Mouse (Mus musculus): ENCODE measurements around the gene Tpk1. TPM values are rescaled to one million over a fixed set of nuclear protein-coding genes. Genes with fewer than 3 reads are reported as not detected.
A peak's percentile ranks its signal among the peaks of the same experiment; 100 is the strongest.

The Tpk1 gene
- polyA plus RNA-seq, 1 experiment from 2014 or later = 7.4 TPM

DNA sequence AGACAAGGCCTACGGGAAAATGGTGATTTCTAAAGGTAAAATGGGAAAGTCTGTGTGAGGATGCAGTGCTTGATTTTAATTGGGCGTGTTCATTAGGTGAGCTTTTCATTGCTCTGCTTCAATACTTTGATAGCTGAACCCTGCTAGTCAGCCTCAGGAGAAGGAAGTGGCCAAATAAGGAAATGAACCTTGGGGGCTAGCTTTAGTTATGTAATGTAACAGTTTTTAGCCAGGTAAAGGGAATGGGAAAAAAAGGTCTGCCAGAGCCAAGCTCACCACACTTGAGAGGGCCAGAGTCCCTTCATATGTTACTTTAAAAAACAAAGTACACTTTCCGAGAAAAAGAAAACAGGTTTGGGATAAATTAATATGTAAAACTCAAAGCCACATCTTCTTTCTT is 11.5 kb upstream of the Tpk1 start:
- H3K9me3 ChIP-seq (ENCODE audit: low read length) = no peaks in the 10 kb centered on the region
- no peak overlapping the region for H3K4me3 ChIP-seq (ENCODE audit: low read depth, low read length)
- TF ChIP-seq EP300 (IDR thresholded peaks at IDR 0.05; ENCODE audit: low read depth) = no peak
- no peak for TF ChIP-seq CTCF (IDR thresholded peaks at IDR 0.05; ENCODE audit: low read depth)
- ATAC-seq = no peak
- H3K4me2 ChIP-seq (ENCODE audit: low read depth, low read length) = no peak overlapping the region
- H3K27ac ChIP-seq (ENCODE audit: low read depth) = no peak overlapping the region
- no peaks in the 10 kb centered on the region; the same call in 1 of the 2 replicates for H3K4me1 ChIP-seq (ENCODE audit: insufficient read depth)
- WGBS (ENCODE audit: insufficient replicate concordance) = 65% methylated on average over 3 of the region's 3 CpGs
- no peaks in the 10 kb centered on the region for H3K36me3 ChIP-seq (replicated peaks; ENCODE audit: insufficient read depth, low read length)
- no peak overlapping the region for H3K9ac ChIP-seq (replicated peaks)
- H3K27me3 ChIP-seq (ENCODE audit: insufficient read depth, low read length) = no peaks in the 10 kb centered on the region
- no peak for DNase-seq

DNA sequence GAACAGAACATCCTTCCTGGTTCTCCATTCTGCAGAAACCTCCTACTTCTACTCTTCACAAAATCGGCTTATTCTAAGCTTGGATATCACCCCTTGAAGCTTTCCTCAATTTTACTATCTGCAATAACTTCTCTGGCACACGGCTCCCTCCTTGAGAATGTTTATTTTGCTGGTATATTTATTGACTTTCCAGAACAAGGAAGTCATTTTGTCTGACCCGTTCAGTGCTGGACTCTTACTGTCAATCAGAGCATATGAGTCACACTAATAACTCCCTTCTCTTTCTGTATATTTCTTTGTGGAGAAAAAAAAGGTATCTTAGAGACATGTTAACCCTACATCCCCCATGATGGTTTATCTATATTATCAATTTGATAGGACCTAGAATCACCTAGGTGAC is 10.1 kb upstream of the Tpk1 start:
- Histone ChIP-seq H3K27ac (ENCODE audit: low read depth) (no peak overlapping the region), H3K4me2 (ENCODE audit: low read depth, low read length) (no peak overlapping the region), H3K27me3 (ENCODE audit: insufficient read depth, low read length) (no peaks in the 10 kb centered on the region), H3K4me1 (ENCODE audit: insufficient read depth) (no peaks in the 10 kb centered on the region; the same call in 1 of the 2 replicates), H3K9me3 (ENCODE audit: low read length) (no peaks in the 10 kb centered on the region), H3K4me3 (ENCODE audit: low read depth, low read length) (no peak overlapping the region), H3K9ac (replicated peaks) (no peak overlapping the region), H3K36me3 (replicated peaks; ENCODE audit: insufficient read depth, low read length) (no peaks in the 10 kb centered on the region)
- no peak for ATAC-seq
- TF ChIP-seq EP300 (IDR thresholded peaks at IDR 0.05; ENCODE audit: low read depth) (no peak), CTCF (IDR thresholded peaks at IDR 0.05; ENCODE audit: low read depth) (no peak)
- no peak for DNase-seq
- 55% methylated on average over 3 of the region's 3 CpGs for WGBS (ENCODE audit: insufficient replicate concordance)

DNA sequence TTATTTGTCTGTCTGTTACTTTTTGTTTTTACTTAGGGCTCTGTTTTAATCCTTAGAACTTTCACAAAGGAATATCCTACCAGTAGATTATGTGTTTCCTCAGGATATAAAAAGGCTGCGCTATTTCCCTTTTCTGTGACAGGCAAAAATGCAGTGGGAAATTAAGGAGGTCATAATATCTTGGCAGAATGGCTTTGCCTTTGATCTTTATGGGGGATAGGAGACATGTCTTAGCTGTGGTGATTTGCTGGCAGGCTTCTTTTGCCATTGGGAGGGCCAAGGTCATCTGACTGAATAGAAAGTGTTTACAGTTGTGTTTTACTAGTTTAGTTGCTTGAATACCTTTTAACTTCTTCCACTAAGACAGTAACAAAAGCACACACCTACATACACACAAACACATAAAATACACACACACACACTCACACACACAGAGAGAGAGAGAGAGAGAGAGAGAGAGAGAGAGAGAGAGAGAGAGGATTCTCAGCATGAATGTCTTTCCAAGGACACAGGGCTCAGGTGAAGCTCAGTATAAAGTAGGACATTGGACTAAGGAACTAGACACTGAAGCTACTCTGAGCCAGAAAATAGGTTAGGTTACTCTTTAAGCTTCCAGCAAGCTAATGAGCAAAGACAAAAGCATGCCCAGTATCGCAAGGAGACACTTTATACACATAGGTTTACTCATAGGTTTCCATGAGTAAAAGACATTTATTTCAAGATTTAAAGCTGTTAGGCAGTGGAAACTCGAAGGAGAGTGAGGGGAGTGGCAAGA is 9.1 kb upstream of the Tpk1 start:
- Histone ChIP-seq H3K4me3 (ENCODE audit: low read depth, low read length) (no peak overlapping the region), H3K4me2 (ENCODE audit: low read depth, low read length) (no peak overlapping the region), H3K27me3 (ENCODE audit: insufficient read depth, low read length) (no peaks in the 10 kb centered on the region), H3K9me3 (ENCODE audit: low read length) (no peaks in the 10 kb centered on the region), H3K9ac (replicated peaks) (no peak overlapping the region), H3K4me1 (ENCODE audit: insufficient read depth) (peaks cover 3% of the 10 kb centered on the region; the same call in 1 of the 2 replicates), H3K27ac (ENCODE audit: low read depth) (no peak overlapping the region), H3K36me3 (replicated peaks; ENCODE audit: insufficient read depth, low read length) (no peaks in the 10 kb centered on the region)
- ATAC-seq = no peak
- no peak for DNase-seq
- WGBS (ENCODE audit: insufficient replicate concordance) = 58% methylated on average over 3 of the region's 3 CpGs
- TF ChIP-seq EP300 (IDR thresholded peaks at IDR 0.05; ENCODE audit: low read depth) (no peak), CTCF (IDR thresholded peaks at IDR 0.05; ENCODE audit: low read depth) (no peak)

DNA sequence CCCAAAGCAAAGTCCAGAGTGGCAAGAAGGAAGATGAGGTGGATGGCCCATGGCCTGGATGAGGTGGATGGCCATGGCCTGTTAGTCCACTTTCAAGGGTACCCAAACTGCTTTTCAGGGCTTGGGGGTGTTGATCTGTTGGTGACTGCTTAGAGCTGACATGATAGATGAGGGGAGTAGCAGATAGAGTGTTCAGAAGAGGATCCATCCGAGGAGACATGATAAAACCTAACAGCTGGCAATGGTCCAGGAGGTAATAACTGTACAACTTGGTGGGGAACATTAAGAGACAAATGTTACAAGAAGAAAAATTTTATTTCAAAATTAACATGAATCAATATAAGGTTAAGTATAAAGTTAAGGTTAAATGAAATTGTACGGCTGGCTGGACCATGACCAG is 4.9 kb upstream of the Tpk1 start:
- DNase-seq (no peak), ATAC-seq (no peak)
- H3K27me3 ChIP-seq (ENCODE audit: insufficient read depth, low read length) = no peaks in the 10 kb centered on the region
- H3K9ac ChIP-seq (replicated peaks) = no peak overlapping the region
- no peak overlapping the region for H3K27ac ChIP-seq (ENCODE audit: low read depth)
- no peaks in the 10 kb centered on the region for H3K9me3 ChIP-seq (ENCODE audit: low read length)
- TF ChIP-seq CTCF (IDR thresholded peaks at IDR 0.05; ENCODE audit: low read depth) (no peak), EP300 (IDR thresholded peaks at IDR 0.05; ENCODE audit: low read depth) (no peak)
- H3K4me2 ChIP-seq (ENCODE audit: low read depth, low read length) = no peak overlapping the region
- H3K36me3 ChIP-seq (replicated peaks; ENCODE audit: insufficient read depth, low read length) = no peaks in the 10 kb centered on the region
- WGBS (ENCODE audit: insufficient replicate concordance) = 71% methylated on average over 2 of the region's 2 CpGs
- no peak overlapping the region for H3K4me3 ChIP-seq (ENCODE audit: low read depth, low read length)
- peaks cover 3% of the 10 kb centered on the region; the same call in 1 of the 2 replicates for H3K4me1 ChIP-seq (ENCODE audit: insufficient read depth)

DNA sequence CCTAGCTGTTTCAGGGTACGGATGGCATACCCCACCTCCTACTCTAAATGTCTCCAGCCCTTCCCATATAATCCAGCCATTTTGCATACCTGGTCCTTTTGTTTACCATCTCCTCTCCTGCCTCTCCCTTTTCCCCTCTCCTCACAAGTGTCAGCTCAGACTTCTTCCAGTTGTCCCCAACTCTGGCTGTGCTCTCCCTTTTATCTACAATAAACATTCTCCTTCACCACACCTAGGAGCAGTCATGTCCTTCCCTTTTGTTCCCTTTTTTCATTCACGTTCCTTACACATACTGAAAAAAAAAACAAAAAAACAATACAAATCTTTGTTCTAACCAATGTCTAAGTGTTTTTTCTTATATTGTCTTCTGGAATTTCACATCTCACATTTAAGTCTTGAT is 1.6 kb upstream of the Tpk1 start:
- no peak for ATAC-seq
- WGBS (ENCODE audit: insufficient replicate concordance) = 73% methylated on average over 2 of the region's 2 CpGs

DNA sequence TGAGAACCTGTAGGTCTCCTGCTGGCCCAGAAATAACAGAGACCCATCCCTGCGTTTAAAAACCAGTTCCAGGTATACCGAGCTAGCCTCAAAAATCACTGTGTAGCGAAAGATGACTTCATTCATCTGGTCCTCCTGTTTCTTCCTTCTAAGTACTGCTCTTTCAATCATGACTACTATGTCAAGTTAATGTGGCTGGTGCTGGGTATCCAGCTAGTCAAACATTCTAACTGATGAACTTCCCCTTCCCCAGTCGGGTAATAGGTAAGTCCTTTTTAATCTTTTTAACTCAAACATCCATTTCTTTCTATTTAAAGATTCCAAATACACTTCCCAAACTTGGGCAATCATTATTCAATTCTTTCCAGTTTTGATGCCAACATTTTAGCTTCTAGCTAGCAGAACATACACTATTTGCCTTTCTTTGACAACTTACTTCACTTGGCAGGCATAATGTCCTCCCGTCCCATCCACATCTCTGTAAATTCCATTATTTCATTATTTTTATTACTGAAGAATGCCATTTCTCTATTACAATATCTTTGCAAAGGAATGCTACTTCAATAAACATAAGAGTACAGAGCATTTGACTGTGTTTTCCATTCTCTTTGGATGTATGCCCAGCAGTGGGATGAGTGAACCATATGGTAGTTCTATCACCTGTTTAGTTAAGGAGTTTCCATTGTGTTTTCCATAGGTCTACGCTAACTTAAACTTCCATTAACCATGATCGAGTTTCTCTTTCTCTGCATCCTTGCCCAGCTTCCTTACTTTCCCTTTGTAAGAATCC is 728 bp upstream of the Tpk1 start:
- peak overlapping the region; percentile 90; the same call in 1 of the 2 replicates for H3K27ac ChIP-seq (ENCODE audit: low read depth)
- peak overlapping the region; percentile 63 for H3K4me2 ChIP-seq (ENCODE audit: low read depth, low read length)
- no peak for ATAC-seq

More for the DNA sequence above, 1.6 kb upstream of the Tpk1 start:
- TF ChIP-seq EP300 (IDR thresholded peaks at IDR 0.05; ENCODE audit: low read depth) (no peak), CTCF (IDR thresholded peaks at IDR 0.05; ENCODE audit: low read depth) (no peak)
- H3K36me3 ChIP-seq (replicated peaks; ENCODE audit: insufficient read depth, low read length) = no peaks in the 10 kb centered on the region
- H3K9me3 ChIP-seq (ENCODE audit: low read length) = no peaks in the 10 kb centered on the region
- peaks cover 7% of the 10 kb centered on the region for H3K4me1 ChIP-seq (ENCODE audit: insufficient read depth)
- no peaks in the 10 kb centered on the region for H3K27me3 ChIP-seq (ENCODE audit: insufficient read depth, low read length)
- no peak overlapping the region for H3K4me2 ChIP-seq (ENCODE audit: low read depth, low read length)
- H3K9ac ChIP-seq (replicated peaks) = no peak overlapping the region
- DNase-seq = no peak
- no peak overlapping the region for H3K4me3 ChIP-seq (ENCODE audit: low read depth, low read length)
- no peak overlapping the region for H3K27ac ChIP-seq (ENCODE audit: low read depth)

More for the DNA sequence above, 728 bp upstream of the Tpk1 start:
- no peak overlapping the region for H3K9ac ChIP-seq (replicated peaks)
- no peaks in the 10 kb centered on the region for H3K27me3 ChIP-seq (ENCODE audit: insufficient read depth, low read length)
- no peaks in the 10 kb centered on the region for H3K36me3 ChIP-seq (replicated peaks; ENCODE audit: insufficient read depth, low read length)
- 74% methylated on average over 7 of the region's 7 CpGs for WGBS (ENCODE audit: insufficient replicate concordance)
- H3K4me1 ChIP-seq (ENCODE audit: insufficient read depth) = peaks cover 15% of the 10 kb centered on the region
- no peak for DNase-seq
- H3K9me3 ChIP-seq (ENCODE audit: low read length) = no peaks in the 10 kb centered on the region
- TF ChIP-seq EP300 (IDR thresholded peaks at IDR 0.05; ENCODE audit: low read depth) = no peak
- TF ChIP-seq CTCF (IDR thresholded peaks at IDR 0.05; ENCODE audit: low read depth) = no peak
- peak overlapping the region; percentile 77 for H3K4me3 ChIP-seq (ENCODE audit: low read depth, low read length)
